Mouse (Mus musculus) liver, embryonic 14.5 days (tissue): Measurements from ENCODE around the gene Ptp4a2.

Experiments used
- CTCF ChIP-seq: IDR thresholded peaks from 2 replicates; pipeline ENCODE4 v1.5.1; 2016; ENCODE audit warnings: antibody characterized with exemption, low read depth, control low read depth
- EP300 ChIP-seq: IDR thresholded peaks from 2 replicates; pipeline ENCODE4 v1.6.1; 2016; ENCODE audit warnings: antibody characterized with exemption, low read depth

DNA sequence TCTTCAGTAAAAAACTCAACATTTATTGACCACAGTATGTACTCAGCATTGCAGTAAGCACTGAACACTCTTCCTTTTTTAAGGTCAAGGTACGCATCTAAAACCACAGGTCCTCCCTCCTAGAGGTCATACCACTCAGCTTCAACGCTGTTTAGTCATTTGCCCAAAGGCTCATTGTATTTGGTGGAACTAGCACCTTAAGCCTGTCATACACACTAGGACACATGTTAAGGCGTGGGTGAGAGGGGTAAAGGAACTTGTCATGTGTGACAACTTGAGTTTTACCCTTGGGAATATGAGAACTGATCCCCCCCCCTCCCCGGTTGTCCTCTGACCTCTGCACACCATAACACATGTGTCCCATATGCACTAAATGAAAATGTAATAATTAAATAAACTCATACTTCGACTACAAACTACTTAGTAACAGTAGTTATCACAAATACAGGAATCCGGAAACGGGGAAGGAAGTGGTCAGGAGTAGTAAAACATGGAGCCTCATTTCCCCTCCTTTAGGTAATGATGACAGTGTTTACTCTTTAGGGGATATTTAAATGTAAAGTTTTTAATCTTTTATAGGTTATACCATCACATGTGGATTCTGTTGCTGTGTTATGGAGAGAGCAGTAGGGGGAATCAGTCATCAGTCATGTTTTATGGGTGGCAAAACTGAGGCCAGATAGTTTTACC, 29.0 kb downstream of the Ptp4a2 start:
- TF ChIP-seq EP300 (no peak), CTCF (no peak)
